Mouse (Mus musculus): Measurements from ENCODE around the gene Tnr.

GRCm38 (mm10) chr1:159567171-159567570 is 43.6 kb downstream of the Tnr start:
- no peak for TF ChIP-seq POLR2A (IDR thresholded peaks at IDR 0.05; ENCODE audit: borderline replicate concordance, low read depth, low read length)
- TF ChIP-seq CTCF (IDR thresholded peaks at IDR 0.05; ENCODE audit: low read depth, low read length) = no peak

All from bone marrow macrophage, adult 2 months (primary cell).